Mouse (Mus musculus): ENCODE results near the gene Arhgap18. TPM values are rescaled to one million over a fixed set of nuclear protein-coding genes. Genes with fewer than 3 reads are reported as not detected.
"Not testable (repeated sequence)": the region's sequence is repeated elsewhere in the genome, so short reads cannot be mapped to it uniquely, and the experiment has no call there.

The Arhgap18 gene
- polyA plus RNA-seq, 1 experiment from 2014 or later = 41.0 TPM

DNA sequence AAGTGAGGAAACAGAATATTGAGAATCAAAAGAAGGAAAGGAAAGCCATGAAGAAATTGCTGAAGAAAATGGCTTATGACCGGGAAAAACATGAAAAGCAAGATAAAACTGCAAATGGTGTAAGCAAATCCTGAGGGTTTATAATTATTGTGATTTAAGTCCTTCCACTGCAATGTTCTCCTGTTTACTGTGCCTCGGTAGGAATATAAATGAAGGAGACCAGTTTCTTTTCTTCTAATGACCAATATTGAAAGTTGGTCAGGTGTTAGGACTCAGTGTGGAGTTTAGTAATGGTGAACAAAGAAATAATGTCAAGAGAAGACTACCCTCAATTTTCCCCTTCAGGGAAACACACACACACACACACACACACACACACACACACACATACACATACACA lies 136.5 kb downstream of the Arhgap18 start:
- H3K4me3 ChIP-seq (replicated peaks) = no peak overlapping the region
- 88% methylated on average over 2 of the region's 2 CpGs for WGBS
- H3K9ac ChIP-seq = no peak overlapping the region
- H3K4me1 ChIP-seq = no peaks in the 10 kb centered on the region
- no peak overlapping the region for H3K4me2 ChIP-seq
- no peaks in the 10 kb centered on the region for H3K9me3 ChIP-seq (replicated peaks)
- H3K27me3 ChIP-seq = no peaks in the 10 kb centered on the region
- no peak overlapping the region for H3K27ac ChIP-seq
- peaks cover 4% of the 10 kb centered on the region; the same call in 1 of the 2 replicates for H3K36me3 ChIP-seq
- no peak for ATAC-seq (replicated peaks; ENCODE audit: low FRiP score)

DNA sequence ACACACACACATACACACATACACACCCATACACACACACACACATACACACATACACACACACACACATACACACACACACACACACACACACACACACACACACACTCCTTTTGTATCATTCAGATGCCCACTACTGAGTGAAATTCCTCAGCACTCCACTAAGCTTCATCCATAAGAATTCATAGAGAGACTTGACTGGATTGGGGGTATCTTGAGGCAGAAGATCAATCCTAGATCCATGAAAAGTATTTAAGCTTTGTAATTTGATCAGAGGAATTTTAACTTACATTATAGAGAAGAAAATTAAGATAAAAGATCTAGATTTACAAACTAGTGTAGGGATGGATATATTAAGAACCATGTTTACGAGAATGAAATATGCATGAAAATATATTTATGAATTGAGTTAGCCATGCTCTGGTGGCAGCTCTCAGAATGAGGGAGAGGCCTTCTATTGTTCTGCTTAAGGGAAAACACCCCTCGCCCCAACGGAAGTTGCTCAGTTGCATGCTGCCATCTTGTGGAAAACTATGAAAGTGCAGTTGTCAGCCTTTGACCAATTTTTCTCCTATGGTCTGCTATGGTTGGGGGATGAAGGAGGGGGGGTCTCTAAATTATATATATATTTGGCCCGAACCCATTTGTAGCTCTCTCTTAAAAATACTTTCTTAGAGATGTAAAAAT lies 137.2 kb downstream of the Arhgap18 start:
- Histone ChIP-seq H3K27ac (no peak overlapping the region), H3K4me1 (no peaks in the 10 kb centered on the region), H3K36me3 (peaks cover 4% of the 10 kb centered on the region; the same call in 1 of the 2 replicates), H3K27me3 (no peaks in the 10 kb centered on the region), H3K4me3 (replicated peaks) (no peak overlapping the region), H3K4me2 (no peak overlapping the region), H3K9me3 (replicated peaks) (no peaks in the 10 kb centered on the region), H3K9ac (no peak overlapping the region)
- 6% methylated on average over 4 of the region's 4 CpGs for WGBS
- peak; percentile 82 for ATAC-seq (replicated peaks; ENCODE audit: low FRiP score)

DNA sequence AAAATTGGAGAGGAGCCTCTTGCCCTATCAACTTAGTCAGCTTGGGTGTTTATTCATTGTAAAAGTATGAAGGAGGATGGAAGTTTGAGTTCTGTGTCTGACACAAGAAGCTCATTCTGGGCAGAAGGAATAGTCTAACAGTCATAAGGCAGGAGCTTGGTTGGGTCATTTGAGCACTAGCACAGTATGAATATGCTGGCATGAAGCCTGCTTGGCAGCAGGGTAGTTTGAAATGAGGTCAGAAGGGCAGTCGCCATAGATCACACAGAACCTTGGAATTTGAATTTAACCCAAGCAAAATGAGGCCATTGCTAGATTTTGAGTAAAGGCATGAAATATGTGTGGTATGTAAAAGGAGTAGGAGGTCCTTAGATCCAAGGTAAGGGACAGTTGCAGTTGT lies 139.9 kb downstream of the Arhgap18 start:
- no peaks in the 10 kb centered on the region for H3K9me3 ChIP-seq (replicated peaks)
- H3K27me3 ChIP-seq = no peaks in the 10 kb centered on the region
- no peak overlapping the region for H3K9ac ChIP-seq
- no peak overlapping the region for H3K4me3 ChIP-seq (replicated peaks)
- WGBS = 95% methylated on average over 1 of the region's 1 CpGs
- H3K36me3 ChIP-seq = no peaks in the 10 kb centered on the region
- no peak overlapping the region for H3K27ac ChIP-seq
- H3K4me1 ChIP-seq = no peaks in the 10 kb centered on the region
- no peak for ATAC-seq (replicated peaks; ENCODE audit: low FRiP score)
- H3K4me2 ChIP-seq = no peak overlapping the region

DNA sequence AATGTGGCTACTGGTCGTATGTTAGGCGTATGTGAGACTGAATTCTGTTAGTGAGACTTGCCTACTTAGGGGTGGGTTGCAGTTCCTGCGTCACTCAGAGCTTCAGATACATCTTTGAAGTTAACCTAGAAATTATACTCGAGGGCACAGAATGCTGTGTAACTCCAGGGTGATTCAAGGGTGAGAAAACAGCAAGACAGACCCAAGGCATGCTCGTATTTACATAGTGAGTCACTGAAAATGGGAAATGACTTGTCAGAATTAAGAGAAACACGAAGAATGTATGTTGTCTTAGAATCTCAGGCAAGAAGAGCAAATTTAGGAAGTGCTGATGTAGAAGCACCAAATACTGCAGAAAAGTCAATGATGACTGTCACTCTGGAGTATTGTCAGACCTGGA lies 142.5 kb downstream of the Arhgap18 start:
- Histone ChIP-seq H3K27ac (no peak overlapping the region), H3K4me2 (no peak overlapping the region), H3K4me3 (replicated peaks) (no peak overlapping the region), H3K4me1 (no peaks in the 10 kb centered on the region), H3K9ac (no peak overlapping the region), H3K36me3 (no peaks in the 10 kb centered on the region), H3K9me3 (replicated peaks) (no peaks in the 10 kb centered on the region), H3K27me3 (no peaks in the 10 kb centered on the region)
- 68% methylated on average over 6 of the region's 6 CpGs for WGBS
- ATAC-seq (replicated peaks; ENCODE audit: low FRiP score) = no peak

DNA sequence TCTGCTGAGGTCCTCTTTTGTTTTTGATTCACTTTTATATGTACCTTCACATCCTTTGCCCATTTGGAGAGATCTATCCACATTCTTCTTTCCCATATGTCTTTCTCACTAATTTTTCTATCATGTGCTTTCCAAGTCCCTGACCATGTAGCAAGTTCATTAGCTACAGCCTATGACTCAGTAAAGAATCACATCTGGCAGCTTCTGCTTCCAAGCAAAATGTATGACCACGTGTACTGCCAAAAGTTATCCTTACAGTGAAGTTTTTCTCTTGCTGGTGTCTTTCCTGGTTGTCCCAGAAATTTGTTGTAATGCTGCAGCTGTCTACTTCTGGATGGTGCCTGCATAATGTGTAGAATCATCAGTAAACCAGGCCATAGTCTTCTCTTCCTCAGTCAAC lies 147.2 kb downstream of the Arhgap18 start:
- H3K36me3 ChIP-seq = no peaks in the 10 kb centered on the region
- no peak overlapping the region for H3K9ac ChIP-seq
- H3K4me1 ChIP-seq = no peaks in the 10 kb centered on the region
- no peak overlapping the region for H3K4me3 ChIP-seq (replicated peaks)
- 72% methylated on average over 1 of the region's 1 CpGs for WGBS
- no peak overlapping the region for H3K4me2 ChIP-seq
- ATAC-seq (replicated peaks; ENCODE audit: low FRiP score) = no peak
- no peaks in the 10 kb centered on the region for H3K9me3 ChIP-seq (replicated peaks)
- H3K27ac ChIP-seq = no peak overlapping the region
- no peaks in the 10 kb centered on the region for H3K27me3 ChIP-seq

DNA sequence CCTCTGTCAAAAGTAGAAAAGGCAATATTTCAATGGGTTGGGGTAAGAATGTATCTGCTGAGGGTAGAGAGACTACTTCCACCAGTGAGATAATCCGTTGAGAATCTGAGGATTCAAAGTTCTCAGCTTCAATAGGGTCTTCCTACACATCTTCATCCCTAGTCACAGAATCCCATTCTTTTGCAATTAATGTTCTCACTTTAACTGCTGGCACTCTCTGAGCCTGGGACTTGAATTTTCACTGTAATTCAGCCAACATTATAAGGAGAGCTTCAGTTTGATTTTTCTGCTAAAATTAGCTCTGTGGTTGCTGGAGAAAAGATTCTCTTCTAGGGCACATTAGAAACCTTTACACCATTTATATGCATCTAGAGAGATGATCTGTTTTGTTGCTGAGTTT lies 150.6 kb downstream of the Arhgap18 start:
- no peaks in the 10 kb centered on the region for H3K4me1 ChIP-seq
- H3K4me3 ChIP-seq (replicated peaks) = no peak overlapping the region
- ATAC-seq (replicated peaks; ENCODE audit: low FRiP score) = no peak
- WGBS = 77% methylated on average over 1 of the region's 1 CpGs
- no peaks in the 10 kb centered on the region for H3K9me3 ChIP-seq (replicated peaks)
- H3K9ac ChIP-seq = no peak overlapping the region
- no peak overlapping the region for H3K27ac ChIP-seq
- no peaks in the 10 kb centered on the region for H3K27me3 ChIP-seq
- H3K36me3 ChIP-seq = peaks cover 12% of the 10 kb centered on the region
- no peak overlapping the region for H3K4me2 ChIP-seq

DNA sequence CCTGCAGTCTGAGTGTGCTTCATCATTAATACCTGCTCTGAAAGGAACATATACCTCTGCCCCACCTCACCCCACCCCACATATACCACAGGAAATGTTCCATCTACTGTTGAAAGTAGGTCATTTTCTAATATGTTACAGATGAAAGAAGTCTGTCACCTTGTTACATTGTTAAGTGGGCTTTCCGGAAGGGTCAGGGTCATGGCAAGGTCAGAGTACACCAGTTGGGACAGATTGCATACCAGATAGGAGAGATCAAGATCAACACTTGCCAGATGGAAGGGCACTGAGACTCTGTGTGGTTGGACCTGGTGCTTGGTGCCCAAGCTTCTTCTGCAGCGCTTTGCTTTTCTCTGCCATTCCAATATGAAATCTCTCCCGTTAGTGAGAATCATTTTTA lies 158.0 kb downstream of the Arhgap18 start:
- no peaks in the 10 kb centered on the region for H3K4me1 ChIP-seq
- H3K9ac ChIP-seq = no peak overlapping the region
- no peaks in the 10 kb centered on the region for H3K27me3 ChIP-seq
- H3K4me3 ChIP-seq (replicated peaks) = no peak overlapping the region
- H3K27ac ChIP-seq = no peak overlapping the region
- ATAC-seq (replicated peaks; ENCODE audit: low FRiP score) = no peak
- H3K9me3 ChIP-seq (replicated peaks) = no peaks in the 10 kb centered on the region
- 68% methylated on average over 3 of the region's 3 CpGs for WGBS
- no peak overlapping the region for H3K4me2 ChIP-seq
- peaks cover 17% of the 10 kb centered on the region for H3K36me3 ChIP-seq

DNA sequence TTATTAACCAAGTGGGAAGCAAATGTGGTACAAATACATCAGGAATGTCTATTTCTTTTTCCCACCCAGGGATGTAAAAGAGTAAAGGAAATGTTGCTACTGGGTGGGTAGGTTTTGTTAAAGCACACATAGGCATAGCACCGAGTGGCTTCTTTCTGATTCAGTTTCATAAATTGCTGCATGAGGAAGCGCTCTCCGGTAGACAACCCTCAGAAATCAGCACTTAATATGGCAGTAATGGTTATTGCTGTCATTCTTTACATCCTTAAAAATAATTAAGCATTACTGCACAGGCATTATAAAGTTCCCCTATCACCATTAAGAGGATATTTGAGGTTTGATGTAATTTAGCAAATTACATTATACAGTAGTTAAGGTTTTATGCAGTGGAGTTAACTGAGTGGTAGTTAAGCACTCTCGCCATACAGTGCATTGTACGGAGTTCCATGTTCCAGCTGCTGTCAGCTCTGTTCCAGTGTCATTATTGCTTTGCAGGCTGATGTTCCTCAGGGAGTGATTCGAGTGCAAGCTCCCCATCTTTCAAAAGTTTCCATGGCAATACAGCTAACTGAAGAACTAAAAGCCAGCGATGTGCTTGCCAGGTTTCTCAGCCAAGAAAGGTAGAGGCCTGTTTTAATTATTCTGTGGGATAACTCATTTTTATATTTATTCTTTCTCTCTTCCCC lies 159.0 kb downstream of the Arhgap18 start:
- no peak overlapping the region for H3K27ac ChIP-seq
- ATAC-seq (replicated peaks; ENCODE audit: low FRiP score) = no peak
- no peaks in the 10 kb centered on the region for H3K9me3 ChIP-seq (replicated peaks)
- H3K36me3 ChIP-seq = peaks cover 12% of the 10 kb centered on the region; the same call in 1 of the 2 replicates
- H3K9ac ChIP-seq = no peak overlapping the region
- no peaks in the 10 kb centered on the region for H3K27me3 ChIP-seq
- H3K4me3 ChIP-seq (replicated peaks) = no peak overlapping the region
- no peak overlapping the region for H3K4me2 ChIP-seq
- 73% methylated on average over 7 of the region's 7 CpGs for WGBS
- H3K4me1 ChIP-seq = no peaks in the 10 kb centered on the region

DNA sequence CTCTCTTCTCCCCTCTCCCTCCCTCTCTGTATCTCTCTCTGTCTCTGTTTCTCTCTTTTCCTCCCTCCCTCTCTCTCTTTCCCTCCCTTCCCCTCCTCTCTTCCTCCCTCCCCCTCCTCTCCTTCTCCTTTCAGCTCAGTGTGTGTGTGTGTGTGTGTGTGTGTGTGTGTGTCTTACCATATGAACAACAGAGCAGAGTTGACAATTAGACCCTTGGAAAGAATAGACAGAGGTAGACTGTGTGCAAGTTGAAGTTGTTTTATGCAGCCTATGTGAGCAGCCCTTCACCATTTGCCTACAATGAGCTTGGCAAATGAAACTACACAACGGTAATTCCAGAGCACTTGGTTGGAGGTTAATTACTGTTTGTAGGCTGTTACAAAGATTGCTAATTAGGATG lies 159.6 kb downstream of the Arhgap18 start:
- ATAC-seq (replicated peaks; ENCODE audit: low FRiP score) = no peak
- Histone ChIP-seq H3K4me3 (replicated peaks) (no peak overlapping the region), H3K9me3 (replicated peaks) (no peaks in the 10 kb centered on the region), H3K4me1 (no peaks in the 10 kb centered on the region), H3K27me3 (no peaks in the 10 kb centered on the region), H3K4me2 (no peak overlapping the region), H3K9ac (no peak overlapping the region), H3K36me3 (peaks cover 11% of the 10 kb centered on the region; the same call in 1 of the 2 replicates), H3K27ac (no peak overlapping the region)
- WGBS = 60% methylated on average over 1 of the region's 1 CpGs

DNA sequence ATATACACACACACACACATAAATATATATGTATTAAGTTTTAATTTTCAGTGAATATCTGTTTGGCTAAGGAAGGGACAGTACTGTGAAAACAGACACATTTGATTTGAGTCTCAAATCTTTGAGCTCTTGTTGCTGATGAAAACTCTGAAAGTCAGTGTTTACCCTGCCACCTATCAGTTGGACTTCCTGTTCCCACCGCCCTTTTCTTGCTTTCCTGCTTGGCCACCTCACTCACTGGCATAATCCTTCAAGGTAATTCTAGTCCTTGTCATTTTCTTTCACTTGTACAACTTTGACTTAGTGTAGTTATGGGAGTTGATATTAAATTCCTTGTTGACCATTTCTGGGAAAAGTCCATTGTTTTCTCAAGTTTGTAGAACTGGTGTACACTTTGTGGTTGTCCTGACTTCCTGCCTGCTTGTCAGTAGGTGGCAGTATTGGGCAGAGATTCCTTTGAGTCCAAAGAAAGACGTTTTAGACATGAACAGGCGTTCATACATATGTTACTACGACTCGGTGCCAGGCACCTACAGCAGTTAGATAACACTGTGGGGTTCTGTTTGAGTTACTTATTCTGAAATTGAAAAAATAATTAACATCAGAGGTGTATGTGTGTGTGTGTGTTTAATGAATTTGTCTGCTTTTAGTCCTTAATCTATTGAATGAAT lies 166.2 kb downstream of the Arhgap18 start:
- 47% methylated on average over 5 of the region's 5 CpGs for WGBS
- H3K36me3 ChIP-seq = peaks cover 7% of the 10 kb centered on the region; the same call in 1 of the 2 replicates
- no peaks in the 10 kb centered on the region for H3K27me3 ChIP-seq
- no peaks in the 10 kb centered on the region for H3K4me1 ChIP-seq
- no peak overlapping the region for H3K27ac ChIP-seq
- ATAC-seq (replicated peaks; ENCODE audit: low FRiP score) = no peak
- no peak overlapping the region for H3K9ac ChIP-seq
- no peaks in the 10 kb centered on the region for H3K9me3 ChIP-seq (replicated peaks)
- H3K4me2 ChIP-seq = no peak overlapping the region
- no peak overlapping the region for H3K4me3 ChIP-seq (replicated peaks)

DNA sequence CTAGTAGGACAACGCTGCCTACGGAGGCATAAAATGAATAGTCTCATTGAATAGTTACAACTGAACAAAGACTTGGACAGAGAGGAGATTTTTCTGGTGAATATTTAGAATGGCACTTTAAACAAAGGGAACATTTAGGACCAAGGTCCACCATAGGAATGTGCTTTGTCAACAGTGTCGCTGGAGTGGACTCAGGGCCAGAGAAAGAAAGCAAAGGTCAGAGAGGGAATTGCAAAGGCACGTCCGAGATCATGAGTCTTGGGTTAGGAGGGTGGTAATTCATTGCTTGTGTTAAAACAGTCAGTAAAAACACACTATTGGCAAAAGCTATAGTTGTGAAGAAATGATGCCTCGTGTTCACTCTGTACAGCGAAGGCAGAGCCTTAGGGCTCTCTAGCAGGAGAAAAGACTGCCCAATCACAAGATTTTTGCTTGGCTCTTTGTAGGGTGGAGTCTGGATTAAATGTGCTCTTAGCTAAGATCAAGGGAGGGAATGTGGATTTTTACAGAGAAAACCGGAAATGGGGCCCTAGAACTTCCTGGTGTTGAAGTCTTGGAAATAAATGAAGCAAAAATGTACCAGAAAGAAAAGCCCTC lies 167.3 kb downstream of the Arhgap18 start:
- no peaks in the 10 kb centered on the region for H3K4me1 ChIP-seq
- ATAC-seq (replicated peaks; ENCODE audit: low FRiP score) = peak; percentile 79
- no peaks in the 10 kb centered on the region for H3K9me3 ChIP-seq (replicated peaks)
- WGBS = 58% methylated on average over 8 of the region's 8 CpGs
- no peak overlapping the region for H3K4me2 ChIP-seq
- H3K36me3 ChIP-seq = peaks cover 3% of the 10 kb centered on the region; the same call in 1 of the 2 replicates
- no peak overlapping the region for H3K9ac ChIP-seq
- H3K4me3 ChIP-seq (replicated peaks) = no peak overlapping the region
- no peaks in the 10 kb centered on the region for H3K27me3 ChIP-seq
- no peak overlapping the region for H3K27ac ChIP-seq

DNA sequence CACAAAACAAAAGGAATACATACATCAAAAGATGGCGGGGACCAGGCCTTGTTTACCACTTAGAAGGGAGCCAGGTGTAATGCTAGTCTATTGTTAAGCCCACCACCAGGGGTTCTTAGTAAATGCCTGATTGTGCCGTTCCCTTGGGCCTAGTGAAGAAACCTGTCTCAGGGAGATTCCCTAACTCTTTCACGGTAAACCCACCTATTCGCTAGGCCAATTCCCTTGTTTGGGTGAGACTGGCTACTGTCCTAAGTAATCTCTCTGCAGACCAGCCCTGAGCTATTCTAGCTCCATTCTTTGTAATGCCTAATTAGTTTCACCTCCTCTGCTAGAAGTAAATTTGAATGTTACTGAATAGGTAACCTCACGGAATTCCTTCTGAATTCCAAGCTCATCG lies 182.8 kb downstream of the Arhgap18 start:
- not testable (repeated sequence) for H3K9ac ChIP-seq; H3K36me3 ChIP-seq; H3K4me2 ChIP-seq; H3K4me3 ChIP-seq (replicated peaks); H3K27me3 ChIP-seq; ATAC-seq (replicated peaks; ENCODE audit: low FRiP score); H3K4me1 ChIP-seq; H3K9me3 ChIP-seq (replicated peaks); H3K27ac ChIP-seq
- WGBS = 89% methylated on average over 6 of the region's 6 CpGs
